Mouse (Mus musculus): ENCODE results near the gene Akap10. TPM values are rescaled to one million over a fixed set of nuclear protein-coding genes. Genes with fewer than 3 reads are reported as not detected.

Gene Akap10
- total RNA-seq (2014; fragmentation: Nextera tagmentation) (20.6 and 23.5 TPM in 2 replicates), total RNA-seq (2017) (21.6 and 27.2 TPM in 2 replicates)

DNA sequence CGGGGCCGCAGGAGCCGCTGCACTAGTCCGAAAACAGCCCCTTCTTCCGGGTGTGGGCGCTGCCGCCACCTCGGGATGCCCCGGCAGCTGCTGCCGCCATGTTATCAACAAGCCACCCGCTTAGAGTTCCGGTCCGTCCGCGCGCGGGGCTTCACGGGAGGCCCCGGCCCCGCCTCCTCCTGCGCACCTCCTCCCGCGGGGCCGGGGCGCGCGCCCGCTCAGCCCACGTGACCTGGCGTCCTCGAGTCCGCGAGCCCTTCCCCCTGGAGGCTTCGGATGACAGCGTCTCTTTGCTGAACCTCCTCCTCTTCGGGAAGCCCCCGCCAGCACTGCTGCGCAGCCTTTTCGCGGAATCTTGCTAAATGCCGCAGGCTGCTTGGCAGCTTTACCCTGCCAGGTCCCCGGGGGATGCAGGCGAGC is at the start of gene Akap10:
Gene Akap10, minus strand, starts transcription at position 155 of the 420 bp plus-strand sequence.
- ATAC-seq (replicated peaks; ENCODE audit: low FRiP score, low TSS enrichment, poor library complexity, severe bottlenecking) = peak; percentile 92

DNA sequence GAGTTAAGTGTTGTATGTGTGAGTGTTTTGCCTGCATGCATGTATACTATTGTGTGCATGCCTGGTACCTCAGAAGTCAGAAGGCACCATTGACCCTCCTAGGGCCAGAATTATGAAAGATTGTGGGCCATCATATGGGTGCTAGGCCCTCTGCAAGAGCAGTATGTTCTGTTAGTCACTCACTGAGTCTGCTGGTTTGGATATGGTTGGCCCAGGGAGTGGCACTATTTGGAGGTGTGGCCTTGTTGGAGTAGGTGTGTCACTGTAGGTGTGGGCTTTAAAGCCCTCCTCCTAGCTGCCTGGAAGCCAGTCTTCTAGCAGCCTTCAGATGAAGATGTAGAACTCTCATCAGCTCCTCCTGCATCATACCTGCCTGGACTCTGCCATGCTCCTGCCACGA is 45.7 kb upstream of the Akap10 start:
- peak; percentile 79 for ATAC-seq (replicated peaks; ENCODE audit: low FRiP score, low TSS enrichment, poor library complexity, severe bottlenecking)

DNA sequence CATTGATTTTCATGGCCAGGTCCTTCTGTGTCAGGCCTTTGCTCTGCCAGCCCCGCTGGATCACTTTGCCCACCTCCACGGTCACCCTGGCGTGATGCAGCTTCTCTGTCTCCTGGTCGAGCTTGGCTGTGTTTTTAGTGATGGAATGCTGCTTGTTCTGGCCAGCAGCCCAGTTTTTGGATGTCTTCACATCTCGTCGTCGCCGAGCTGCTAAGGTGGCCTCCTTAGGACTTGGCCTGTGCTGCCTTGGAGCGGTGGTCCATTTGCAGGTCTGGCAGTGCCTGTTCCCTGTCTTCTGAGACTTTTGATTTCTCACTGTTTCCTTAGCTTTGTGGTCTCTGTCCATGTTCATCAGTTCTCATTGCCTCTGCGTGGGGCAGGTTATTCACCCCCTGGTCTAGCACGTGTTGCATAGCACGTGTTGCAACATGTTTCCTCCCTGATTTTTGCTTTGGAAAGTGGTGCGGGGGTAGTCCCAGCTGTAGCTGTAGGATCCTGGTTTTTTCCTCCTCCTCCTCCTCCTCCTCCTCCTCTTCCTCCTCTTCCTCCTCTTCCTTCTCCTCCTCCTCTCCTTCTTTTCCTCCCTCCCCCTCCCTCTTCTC is 44.2 kb upstream of the Akap10 start:
- no peak for ATAC-seq (replicated peaks; ENCODE audit: low FRiP score, low TSS enrichment, poor library complexity, severe bottlenecking)

DNA sequence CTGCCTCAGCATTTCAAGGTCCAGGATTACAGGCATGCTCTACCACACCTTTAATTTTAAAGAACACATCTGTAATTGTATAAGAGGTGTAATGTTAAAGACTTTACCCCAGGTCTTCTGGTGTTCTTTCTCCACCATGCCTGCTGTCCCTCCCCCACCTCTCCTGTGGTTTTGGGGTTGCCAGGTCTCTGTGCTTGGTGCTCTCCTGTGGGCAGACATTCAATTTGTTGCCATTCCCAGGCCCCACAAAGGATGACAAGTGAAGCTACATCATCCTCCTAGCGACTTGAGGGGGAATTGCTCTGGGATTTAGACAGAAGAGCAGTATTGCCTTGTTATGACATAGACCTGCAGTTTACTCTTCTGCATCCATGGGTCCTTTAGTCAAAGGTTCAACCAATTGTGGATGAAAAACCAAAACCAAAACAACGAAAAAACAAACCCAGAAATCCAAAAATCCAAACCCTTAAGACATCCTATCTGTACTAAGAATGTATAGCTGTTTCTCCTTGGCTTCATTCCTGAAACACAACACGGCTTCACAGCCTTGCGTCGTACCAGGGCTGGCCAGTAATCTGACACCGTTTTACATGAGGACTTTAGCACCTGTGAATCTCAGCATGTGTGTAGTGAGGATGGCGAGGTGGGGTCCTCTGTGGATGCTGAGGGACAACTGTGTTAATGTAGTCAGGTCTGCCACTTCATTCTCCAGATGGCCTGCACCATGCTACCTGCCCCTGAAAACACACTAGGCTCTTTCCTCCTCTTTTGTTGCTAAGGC is 41.6 kb upstream of the Akap10 start:
- no peak for ATAC-seq (replicated peaks; ENCODE audit: low FRiP score, low TSS enrichment, poor library complexity, severe bottlenecking)

DNA sequence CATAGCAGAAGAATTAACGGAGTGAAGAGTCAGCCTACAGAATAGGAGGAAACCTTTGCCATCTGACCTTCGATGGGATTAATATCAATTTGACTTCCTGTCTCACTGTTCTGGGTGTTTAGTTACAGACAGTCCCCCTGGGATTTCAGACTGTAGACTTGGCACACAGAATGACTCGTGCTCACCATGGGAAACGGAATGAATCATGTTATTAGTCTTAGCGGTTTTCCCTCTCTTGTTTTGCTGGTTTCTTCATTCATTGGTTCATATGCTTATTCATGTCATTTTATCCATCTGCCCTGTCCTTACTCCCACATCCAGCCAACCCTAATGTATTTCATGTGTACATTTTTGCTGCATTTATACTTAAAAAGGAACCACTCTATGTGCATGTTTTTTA is 40.8 kb upstream of the Akap10 start:
- ATAC-seq (replicated peaks; ENCODE audit: low FRiP score, low TSS enrichment, poor library complexity, severe bottlenecking) = no peak

DNA sequence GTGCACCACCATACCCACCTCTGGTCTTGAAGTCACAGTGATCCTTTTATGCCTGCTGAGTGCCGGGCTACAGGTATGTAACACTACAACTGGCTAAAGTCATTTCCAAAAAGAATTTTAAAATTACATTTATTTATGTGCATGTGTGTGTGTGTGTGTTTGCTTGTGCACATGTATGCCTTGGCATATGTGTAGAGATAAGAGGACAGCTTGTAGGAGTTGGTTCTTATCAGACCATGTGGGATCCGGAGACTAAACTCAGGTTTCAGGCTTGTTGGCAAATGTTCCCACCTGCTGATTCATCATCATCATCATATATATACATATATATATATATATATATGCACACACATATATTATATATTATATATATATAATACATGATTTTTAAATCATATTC is 38.8 kb upstream of the Akap10 start:
- ATAC-seq (replicated peaks; ENCODE audit: low FRiP score, low TSS enrichment, poor library complexity, severe bottlenecking) = peak; percentile 69

DNA sequence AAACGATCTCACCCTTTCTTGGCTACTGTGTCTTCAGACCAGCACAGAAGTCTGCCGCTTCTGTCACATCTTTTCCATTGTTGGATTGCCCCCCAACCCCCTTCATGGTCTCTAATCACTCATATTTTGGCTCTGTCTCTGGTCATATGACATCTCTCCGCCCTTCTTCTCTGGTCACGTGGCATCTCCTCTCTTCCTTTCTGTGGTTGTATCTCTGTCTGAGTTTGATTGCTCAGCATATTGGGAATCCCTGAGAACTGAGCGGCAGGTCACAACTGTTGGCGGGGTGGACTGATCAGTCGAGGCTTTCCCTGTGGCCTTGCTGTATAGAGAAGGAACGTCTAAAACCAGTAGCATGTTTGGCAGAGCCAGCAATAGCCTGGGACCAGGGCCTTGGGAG is 37.0 kb upstream of the Akap10 start:
- no peak for ATAC-seq (replicated peaks; ENCODE audit: low FRiP score, low TSS enrichment, poor library complexity, severe bottlenecking)

DNA sequence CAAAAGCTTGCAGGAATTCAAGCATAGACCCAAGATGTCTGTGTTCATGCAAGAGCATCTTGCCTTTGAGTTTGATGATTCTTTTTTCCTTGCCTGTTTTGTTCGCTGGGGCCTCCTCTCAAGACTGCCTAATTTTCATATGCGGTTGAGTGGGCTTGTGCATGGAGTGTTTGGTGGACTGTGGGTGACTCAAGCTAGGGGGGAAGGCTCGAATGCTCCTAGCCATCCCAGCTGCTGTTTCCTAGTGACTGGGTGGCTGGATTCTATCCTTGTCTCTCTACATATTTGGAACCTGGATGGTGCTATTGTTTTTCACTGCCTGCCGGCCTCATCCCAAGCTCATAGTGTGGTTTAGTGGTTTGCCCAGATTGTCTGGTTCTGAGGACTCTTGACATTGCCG is 34.6 kb upstream of the Akap10 start:
- ATAC-seq (replicated peaks; ENCODE audit: low FRiP score, low TSS enrichment, poor library complexity, severe bottlenecking) = no peak

DNA sequence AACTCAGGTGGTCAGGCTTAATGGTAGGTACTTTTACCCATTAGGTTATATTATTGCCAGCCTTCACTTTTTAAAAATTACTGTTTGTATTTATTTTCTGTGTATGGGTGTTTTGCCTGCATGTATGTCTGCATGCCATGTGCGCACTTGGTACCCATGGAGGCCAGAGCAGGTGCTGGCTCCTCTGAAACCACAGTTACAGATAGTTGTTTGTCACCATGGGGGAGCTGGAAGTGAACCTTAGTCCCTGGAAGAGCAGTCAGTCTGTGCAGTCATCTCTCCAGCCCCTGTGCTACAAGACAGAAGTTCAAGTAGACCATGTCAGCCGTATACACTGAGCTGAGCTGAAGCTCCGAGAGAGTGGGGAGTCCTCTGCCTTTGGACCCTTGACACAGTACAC is 33.1 kb upstream of the Akap10 start:
- ATAC-seq (replicated peaks; ENCODE audit: low FRiP score, low TSS enrichment, poor library complexity, severe bottlenecking) = no peak

DNA sequence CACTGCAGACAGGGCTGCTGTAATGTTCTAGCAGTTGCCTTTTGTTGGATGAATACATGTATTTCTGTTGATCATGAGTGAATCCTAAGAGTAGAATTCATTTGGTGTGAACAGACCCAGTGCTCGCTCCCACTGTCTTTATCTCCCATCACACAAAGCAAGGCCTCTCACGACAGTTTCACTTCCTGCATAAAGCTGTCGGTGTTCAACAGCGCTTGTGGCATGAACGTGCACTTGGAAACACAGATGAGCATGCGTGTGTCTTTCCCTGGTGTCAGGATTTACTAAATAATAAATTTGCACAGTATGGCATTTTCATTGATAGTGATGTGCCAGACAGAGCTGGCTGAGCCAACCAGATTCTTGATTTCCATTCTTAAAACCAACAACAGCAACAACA is 32.6 kb upstream of the Akap10 start:
- ATAC-seq (replicated peaks; ENCODE audit: low FRiP score, low TSS enrichment, poor library complexity, severe bottlenecking) = no peak

DNA sequence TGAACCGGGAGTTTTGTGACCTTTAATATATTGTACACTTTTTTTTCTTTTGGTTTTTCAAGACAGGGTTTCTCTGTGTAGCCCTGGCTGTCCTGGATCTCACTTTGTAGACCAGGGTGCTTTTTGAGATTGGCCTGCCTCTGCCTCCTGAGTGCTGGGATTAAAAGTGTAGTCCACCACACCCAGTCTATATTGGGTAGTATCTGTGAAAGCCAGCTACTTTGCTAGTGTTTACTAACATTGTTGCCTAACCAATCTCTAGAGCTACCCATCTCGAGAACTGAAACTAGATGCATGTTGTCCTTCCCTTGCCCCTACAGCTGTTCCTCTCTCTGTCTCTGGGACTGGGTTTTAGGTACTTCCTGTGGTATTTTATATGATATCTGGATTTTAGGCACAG is 30.0 kb upstream of the Akap10 start:
- ATAC-seq (replicated peaks; ENCODE audit: low FRiP score, low TSS enrichment, poor library complexity, severe bottlenecking) = no peak

DNA sequence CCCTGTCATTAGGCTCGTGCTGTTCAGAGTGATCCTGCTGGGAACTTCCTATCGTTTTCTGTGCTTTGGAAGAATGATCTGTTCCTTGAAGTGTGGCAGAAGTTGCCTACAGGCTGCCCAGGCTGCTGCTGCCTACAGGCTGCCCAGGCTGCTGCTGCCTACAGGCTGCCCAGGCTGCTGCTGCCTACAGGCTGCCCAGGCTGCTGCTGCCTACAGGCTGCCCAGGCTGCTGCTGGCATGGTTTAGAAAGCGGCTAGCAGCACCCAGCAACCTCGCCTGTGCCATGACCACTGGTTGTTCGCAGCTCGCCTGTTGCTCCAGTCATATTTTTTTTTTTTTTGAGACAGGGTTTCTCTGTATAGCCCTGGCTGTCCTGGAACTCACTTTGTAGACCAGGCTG is 28.7 kb upstream of the Akap10 start:
- 0 out of 2 replicates have a peak, but pooled peaks have one; percentile 48 for ATAC-seq (replicated peaks; ENCODE audit: low FRiP score, low TSS enrichment, poor library complexity, severe bottlenecking)

DNA sequence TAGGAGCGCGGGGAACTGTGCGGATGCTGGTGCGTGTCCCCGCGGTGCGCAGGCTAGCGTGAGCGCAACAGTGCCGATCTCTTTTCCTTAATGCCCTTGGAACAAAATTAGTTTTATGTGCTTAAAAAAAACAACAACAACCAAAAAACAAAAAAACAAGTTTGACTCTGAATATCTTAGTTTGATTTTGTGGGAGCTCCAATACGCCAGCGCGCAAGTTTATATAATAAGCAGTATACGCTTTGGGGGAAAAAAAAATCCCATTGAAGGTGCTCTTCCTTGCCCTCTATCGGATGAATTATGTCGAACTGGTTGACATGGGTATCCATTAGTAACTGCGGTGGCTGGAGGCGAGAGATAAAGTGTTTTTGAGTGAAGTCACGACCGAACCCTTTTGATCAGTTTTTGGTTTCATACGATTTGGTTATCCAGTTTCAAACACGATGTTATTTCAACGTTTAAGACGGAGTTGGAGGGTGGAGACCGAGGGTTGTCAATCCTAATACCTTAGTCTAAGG is 27.3 kb upstream of the Akap10 start:
- ATAC-seq (replicated peaks; ENCODE audit: low FRiP score, low TSS enrichment, poor library complexity, severe bottlenecking) = peak; percentile 86

DNA sequence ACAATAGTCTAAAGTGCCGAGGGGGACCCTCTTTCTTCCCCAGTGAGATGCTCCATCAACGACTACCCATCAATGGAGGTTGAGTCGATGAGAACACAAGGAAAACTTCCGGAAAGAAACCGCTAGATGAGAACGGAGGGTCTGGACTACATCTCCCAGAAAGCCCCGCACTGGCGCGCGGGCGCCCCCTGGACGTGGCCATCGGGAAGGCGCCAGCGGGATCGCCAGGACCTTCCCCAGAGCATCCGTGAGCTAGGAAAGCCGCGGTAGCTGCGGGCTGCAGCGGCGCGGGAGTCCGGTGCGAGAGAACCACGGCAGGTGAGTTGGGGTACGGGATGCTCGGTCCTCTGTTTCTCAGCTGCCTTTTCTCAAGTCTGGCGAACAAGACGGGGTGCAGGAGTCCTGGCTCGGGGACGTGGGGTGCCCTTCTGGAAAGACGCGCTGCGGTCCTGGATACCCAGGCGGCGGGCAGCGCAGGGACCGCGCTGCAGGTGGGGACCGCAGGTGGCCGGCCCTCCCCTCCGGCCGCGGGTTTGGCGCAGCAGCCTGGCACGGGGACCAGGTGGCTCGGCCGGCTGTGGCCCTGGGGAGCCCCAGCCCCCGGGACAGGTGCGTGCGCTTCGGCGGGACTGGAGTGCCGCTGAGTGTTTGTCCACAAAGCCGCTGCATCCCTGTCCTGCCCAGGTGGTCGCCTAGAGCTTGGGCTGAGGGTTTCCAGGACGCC is 26.7 kb upstream of the Akap10 start, which contains the start of gene Specc1:
Gene Specc1, plus strand, starts transcription at position 192 of the 724 bp plus-strand sequence.
- ATAC-seq (replicated peaks; ENCODE audit: low FRiP score, low TSS enrichment, poor library complexity, severe bottlenecking) = peak; percentile 74

DNA sequence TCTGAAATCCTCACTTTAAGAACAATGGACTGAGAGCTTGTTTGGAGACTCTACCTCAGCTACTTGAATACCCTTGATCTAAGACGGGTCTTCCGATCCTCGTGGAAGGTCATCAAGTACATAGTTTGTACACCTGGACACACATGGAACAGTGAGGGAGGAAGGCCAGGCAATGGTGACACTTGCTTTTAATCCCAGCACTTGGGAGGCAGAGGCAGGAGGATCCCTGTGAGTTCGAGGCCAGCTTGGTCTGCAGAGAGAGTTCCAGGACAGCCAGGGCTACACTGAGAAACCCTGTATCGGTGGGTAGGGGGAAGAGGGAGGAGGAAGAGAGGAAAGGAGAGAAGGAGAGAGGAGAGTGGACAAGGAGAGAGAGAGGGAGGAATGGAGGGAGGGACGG is 25.9 kb upstream of the Akap10 start:
- no peak for ATAC-seq (replicated peaks; ENCODE audit: low FRiP score, low TSS enrichment, poor library complexity, severe bottlenecking)

DNA sequence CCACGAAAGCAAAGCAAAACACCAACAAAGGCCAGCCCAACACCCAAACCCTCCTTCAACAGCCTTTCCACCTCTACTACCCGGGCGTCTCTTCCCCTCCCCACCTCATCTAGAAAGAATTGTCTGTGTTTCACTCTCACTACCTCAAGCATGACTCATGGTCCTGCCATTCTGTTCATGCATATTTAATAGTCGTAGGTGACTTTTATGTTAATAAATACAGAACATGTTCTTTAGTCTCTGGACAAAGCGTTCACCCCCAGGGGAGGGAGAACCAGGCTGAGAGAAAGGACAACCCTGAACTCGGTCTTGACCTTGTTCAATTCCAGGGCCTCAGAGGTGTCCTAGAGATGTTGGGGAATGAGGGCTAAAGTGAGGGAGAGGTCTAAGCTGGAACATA is 25.1 kb upstream of the Akap10 start:
- no peak for ATAC-seq (replicated peaks; ENCODE audit: low FRiP score, low TSS enrichment, poor library complexity, severe bottlenecking)

DNA sequence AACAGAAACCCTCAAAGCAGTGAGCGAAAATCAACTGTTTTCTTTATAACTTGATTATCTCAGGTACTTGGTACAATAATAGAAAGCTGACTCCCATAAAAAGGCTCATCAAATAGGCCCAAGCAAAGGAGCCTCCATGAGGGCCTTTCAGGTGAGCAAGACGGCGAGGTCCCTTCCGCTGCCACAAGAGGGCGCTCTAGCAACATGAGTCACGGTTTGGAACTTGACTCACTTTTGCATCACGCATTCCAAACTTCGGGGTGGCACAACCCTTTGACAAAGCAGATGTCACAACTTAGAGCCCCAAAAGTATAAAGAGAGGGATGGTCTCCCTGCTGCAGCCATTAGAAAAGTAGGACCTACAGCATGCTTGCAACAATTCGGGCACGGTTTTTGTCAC is 20.6 kb upstream of the Akap10 start:
- peak; percentile 45; the same call in 1 of the 2 replicates for ATAC-seq (replicated peaks; ENCODE audit: low FRiP score, low TSS enrichment, poor library complexity, severe bottlenecking)

DNA sequence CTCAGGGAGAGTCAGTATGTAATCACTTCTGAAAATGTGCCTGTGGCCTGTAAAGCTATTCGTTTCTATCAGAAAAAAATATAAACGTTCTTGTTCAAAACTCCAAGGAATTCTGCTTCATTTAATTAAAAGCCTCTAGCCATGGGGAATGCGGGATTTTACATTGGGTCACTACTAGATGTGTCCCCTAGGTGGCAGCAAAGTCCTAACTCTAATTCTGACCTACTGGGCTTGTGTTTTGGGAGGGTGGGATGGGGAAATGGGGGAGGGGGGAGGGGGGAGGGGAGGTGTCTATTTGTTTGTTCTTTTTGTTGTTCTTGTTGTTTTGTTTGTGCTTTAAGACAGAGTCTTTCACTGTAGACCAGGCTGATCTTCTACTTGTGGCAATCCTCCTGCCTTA is 19.3 kb upstream of the Akap10 start:
- ATAC-seq (replicated peaks; ENCODE audit: low FRiP score, low TSS enrichment, poor library complexity, severe bottlenecking) = no peak

DNA sequence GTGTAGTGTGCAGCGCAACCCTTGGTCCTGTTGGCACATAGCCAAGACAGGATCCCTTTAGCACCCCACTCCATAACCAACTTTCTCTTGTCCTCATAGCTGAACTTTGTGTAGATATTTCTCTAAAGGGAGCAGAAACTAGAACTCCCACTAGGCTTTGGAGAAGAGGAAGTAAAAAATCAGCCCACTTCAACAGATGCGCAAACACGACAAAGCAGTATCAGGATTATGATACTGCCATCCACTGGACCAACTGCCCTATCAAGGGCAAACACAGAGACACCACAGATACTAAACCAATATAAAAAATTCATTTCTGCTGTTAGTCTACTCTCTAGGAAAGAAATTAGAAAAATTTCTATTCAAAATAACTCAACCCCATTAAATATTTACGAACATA is 16.6 kb upstream of the Akap10 start:
- peak; percentile 73 for ATAC-seq (replicated peaks; ENCODE audit: low FRiP score, low TSS enrichment, poor library complexity, severe bottlenecking)

DNA sequence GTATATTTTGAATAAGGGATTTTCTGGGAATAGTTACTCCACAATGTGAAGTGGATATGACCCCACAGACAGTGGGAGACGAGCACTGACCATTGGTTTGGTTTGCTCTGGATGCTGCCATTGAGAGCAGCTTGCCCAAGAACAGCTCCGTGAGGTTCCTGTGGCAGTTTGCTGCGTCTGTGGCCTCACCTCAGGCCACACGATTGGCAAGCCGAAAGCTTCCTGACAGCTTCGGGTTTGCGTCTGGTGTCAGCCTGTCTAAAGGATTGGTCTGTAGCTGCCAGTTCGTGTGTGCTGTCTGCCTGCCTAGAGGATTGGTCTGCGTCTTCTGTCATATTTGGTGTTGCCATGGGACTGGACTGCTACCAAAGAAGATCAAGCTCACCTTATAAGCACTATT is 14.4 kb upstream of the Akap10 start:
- no peak for ATAC-seq (replicated peaks; ENCODE audit: low FRiP score, low TSS enrichment, poor library complexity, severe bottlenecking)

Data from megakaryocyte-erythroid progenitor cell, adult 5-6 weeks (primary cell).